Mouse (Mus musculus) forebrain, embryonic 15.5 days (tissue): ENCODE measurements at regions not wholly inside any gene's neighbourhood (a gene's known extent, or its start where the extent isn't known, plus 50 kb on each side); places are given as distances from the start of the nearest gene placed in this dataset.

Experiments used
- ATAC-seq: fragments of 200-750 bp; cut with Nextera tagmentation; replicated peaks from 2 replicates; pipeline ENCODE4 v1.8.0; 2017; ENCODE audit warnings: mild to moderate bottlenecking, moderate TSS enrichment, moderate library complexity
- H3K27ac ChIP-seq: fragments of 300-500 bp; sonication (generic); replicated peaks from 2 replicates; pipeline ENCODE4 v1.5.1; 2015; ENCODE audit warnings: mild to moderate bottlenecking, inconsistent platforms
- H3K27me3 ChIP-seq: fragments of 300-500 bp; sonication (generic); 2 replicates; pipeline ENCODE4 v1.6.1; 2015; ENCODE audit warnings: inconsistent platforms
- H3K36me3 ChIP-seq: fragments of 300-500 bp; sonication (generic); 2 replicates; pipeline ENCODE4 v1.6.1; 2015; ENCODE audit warnings: mild to moderate bottlenecking, inconsistent platforms
- H3K4me1 ChIP-seq: fragments of 300-500 bp; sonication (generic); 2 replicates; pipeline ENCODE4 v1.6.1; 2015; ENCODE audit warnings: inconsistent platforms
- H3K4me2 ChIP-seq: fragments of 300-500 bp; sonication (generic); replicated peaks from 2 replicates; pipeline ENCODE4 v1.6.1; 2015; ENCODE audit warnings: mild to moderate bottlenecking, inconsistent platforms
- H3K4me3 ChIP-seq: fragments of 300-500 bp; sonication (generic); 2 replicates; pipeline ENCODE4 v1.5.1; 2015; ENCODE audit warnings: mild to moderate bottlenecking, inconsistent platforms
- H3K9ac ChIP-seq: fragments of 300-500 bp; sonication (generic); replicated peaks from 2 replicates; pipeline ENCODE4 v1.6.1; 2015; ENCODE audit warnings: mild to moderate bottlenecking, inconsistent platforms
- H3K9me3 ChIP-seq: fragments of 300-500 bp; sonication (generic); 2 replicates; pipeline ENCODE4 v1.6.1; 2016; ENCODE audit warnings: inconsistent platforms
- WGBS: fragments of 180-500 bp; shearing (Covaris S2); methylation state at CpG from one replicate; pipeline ENCODE4 v1.1.7; 2015; ENCODE audit warnings: mixed read lengths; 5-methylcytosine and 5-hydroxymethylcytosine counted together

- H3K27me3 ChIP-seq, result no peaks in the 10 kb centered on the region
- 74% methylated on average over 4 of the region's 4 CpGs for WGBS
- H3K9me3 ChIP-seq, result no peaks in the 10 kb centered on the region
- H3K9ac ChIP-seq, result no peak overlapping the region
- H3K27ac ChIP-seq, result no peak overlapping the region
- H3K4me3 ChIP-seq, result no peak overlapping the region
- no peaks in the 10 kb centered on the region for H3K36me3 ChIP-seq
- no peak overlapping the region for H3K4me2 ChIP-seq
- no peaks in the 10 kb centered on the region for H3K4me1 ChIP-seq
- ATAC-seq, result no peak
Observed at GRCm38 (mm10) chr16:84581166-84581565, 66.2 kb downstream of the A730009L09Rik start.

- Histone ChIP-seq H3K9me3 (no peaks in the 10 kb centered on the region), H3K9ac (no peak overlapping the region), H3K4me3 (no peak overlapping the region), H3K4me2 (no peak overlapping the region), H3K27me3 (no peaks in the 10 kb centered on the region), H3K4me1 (no peaks in the 10 kb centered on the region), H3K36me3 (no peaks in the 10 kb centered on the region), H3K27ac (no peak overlapping the region)
- no peak for ATAC-seq
- WGBS, result 82% methylated on average over 7 of the region's 7 CpGs
Observed at GRCm38 (mm10) chr16:84583323-84583722, 68.4 kb downstream of the A730009L09Rik start.

GRCm38 (mm10) chr16:84583773-84584229 is 68.9 kb downstream of the A730009L09Rik start:
- H3K36me3 ChIP-seq, result no peaks in the 10 kb centered on the region
- H3K4me1 ChIP-seq, result no peaks in the 10 kb centered on the region
- no peaks in the 10 kb centered on the region for H3K27me3 ChIP-seq
- H3K9ac ChIP-seq, result no peak overlapping the region
- no peaks in the 10 kb centered on the region for H3K9me3 ChIP-seq
- no peak overlapping the region for H3K4me3 ChIP-seq
- no peak overlapping the region for H3K27ac ChIP-seq
- WGBS, result 92% methylated on average over 19 of the region's 19 CpGs
- no peak for ATAC-seq
- no peak overlapping the region for H3K4me2 ChIP-seq

DNA sequence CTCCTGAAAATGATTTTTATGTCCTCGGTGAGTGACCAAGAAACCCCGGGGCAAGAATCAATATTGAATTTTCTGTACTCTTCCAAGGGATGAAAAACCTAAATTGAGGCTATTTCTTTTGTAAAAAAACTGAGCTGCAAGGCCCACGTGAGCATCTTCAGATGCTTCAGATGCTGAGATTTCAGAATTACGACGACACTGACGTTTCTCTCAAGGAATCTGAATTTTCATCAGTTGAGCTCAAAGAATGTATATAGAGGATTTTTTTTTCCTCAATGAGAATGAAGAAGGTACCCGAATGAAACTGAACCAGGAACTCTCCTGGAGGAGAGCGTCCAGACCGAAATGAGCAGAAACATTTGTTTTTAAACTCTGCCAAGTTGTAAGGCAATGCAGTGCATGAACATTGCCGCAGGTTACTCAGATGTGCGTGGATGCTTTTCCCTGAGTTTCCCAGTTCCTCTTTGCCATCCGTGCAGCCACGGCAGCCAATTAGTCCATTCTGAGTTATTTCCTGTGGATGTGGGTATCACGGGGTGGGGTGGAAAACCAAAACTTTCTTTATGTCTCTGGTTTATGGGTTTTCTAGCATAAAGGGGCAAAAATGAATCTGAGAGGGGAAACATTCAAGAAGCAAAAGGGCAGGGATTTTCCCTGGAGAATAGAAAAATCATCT is 69.9 kb downstream of the A730009L09Rik start:
- Histone ChIP-seq H3K4me2 (no peak overlapping the region), H3K27ac (no peak overlapping the region), H3K4me1 (no peaks in the 10 kb centered on the region), H3K9ac (no peak overlapping the region), H3K9me3 (no peaks in the 10 kb centered on the region), H3K4me3 (no peak overlapping the region), H3K36me3 (no peaks in the 10 kb centered on the region), H3K27me3 (no peaks in the 10 kb centered on the region)
- 91% methylated on average over 14 of the region's 14 CpGs for WGBS
- no peak for ATAC-seq

DNA sequence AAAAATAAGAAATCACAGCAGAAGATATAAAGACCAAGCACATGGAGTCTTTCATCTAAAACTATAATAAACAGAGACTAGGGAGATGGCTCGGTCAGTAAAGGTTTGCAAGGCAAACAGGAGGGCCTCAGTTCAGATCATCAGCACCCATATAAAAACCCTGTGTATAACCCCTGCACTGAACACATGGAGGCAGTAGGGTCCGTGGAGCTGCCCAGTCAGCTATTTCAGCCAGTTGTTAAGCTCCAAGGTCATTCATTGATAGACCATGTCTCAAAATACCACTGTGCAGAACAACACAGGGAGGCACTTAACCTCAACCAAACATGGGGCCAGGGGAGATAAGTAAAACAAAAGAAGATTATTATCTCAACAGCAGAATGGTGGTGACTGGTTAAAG is 78.1 kb downstream of the A730009L09Rik start:
- 68% methylated on average over 2 of the region's 2 CpGs for WGBS
- Histone ChIP-seq H3K4me2 (no peak overlapping the region), H3K36me3 (no peaks in the 10 kb centered on the region), H3K9me3 (no peaks in the 10 kb centered on the region), H3K4me3 (no peak overlapping the region), H3K27me3 (no peaks in the 10 kb centered on the region), H3K9ac (no peak overlapping the region), H3K27ac (no peak overlapping the region), H3K4me1 (no peaks in the 10 kb centered on the region)
- no peak for ATAC-seq

DNA sequence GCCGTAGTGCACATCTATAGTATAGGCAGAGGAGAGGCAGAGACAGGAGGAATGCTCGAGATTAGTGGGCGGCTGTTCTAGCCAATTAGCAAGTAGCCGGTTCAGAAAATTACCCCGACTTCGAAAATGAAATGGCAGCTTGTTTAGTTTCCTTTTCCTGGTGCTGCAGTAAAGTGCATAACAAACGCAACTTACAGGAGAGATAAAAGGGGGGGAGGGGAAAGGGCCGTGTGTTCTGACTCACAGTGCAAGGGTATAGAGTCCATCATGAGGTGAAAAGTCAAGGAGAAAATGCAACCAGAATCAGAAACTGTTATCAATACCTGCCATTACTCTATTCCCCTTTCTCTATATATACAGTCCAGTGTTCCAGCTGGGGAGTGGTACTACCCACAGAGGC is 88.0 kb downstream of the A730009L09Rik start:
- Histone ChIP-seq H3K9me3 (no peaks in the 10 kb centered on the region), H3K36me3 (no peaks in the 10 kb centered on the region), H3K27me3 (no peaks in the 10 kb centered on the region), H3K4me3 (no peak overlapping the region), H3K4me2 (no peak overlapping the region), H3K27ac (no peak overlapping the region), H3K9ac (no peak overlapping the region), H3K4me1 (no peaks in the 10 kb centered on the region)
- ATAC-seq, result no peak
- WGBS, result 93% methylated on average over 8 of the region's 8 CpGs

GRCm38 (mm10) chr16:84603465-84604205 is 88.7 kb downstream of the A730009L09Rik start:
- no peak overlapping the region for H3K9ac ChIP-seq
- no peaks in the 10 kb centered on the region for H3K36me3 ChIP-seq
- no peak overlapping the region for H3K27ac ChIP-seq
- no peaks in the 10 kb centered on the region for H3K27me3 ChIP-seq
- H3K4me1 ChIP-seq, result no peaks in the 10 kb centered on the region
- ATAC-seq, result no peak
- no peak overlapping the region for H3K4me2 ChIP-seq
- H3K4me3 ChIP-seq, result no peak overlapping the region
- 94% methylated on average over 1 of the region's 1 CpGs for WGBS
- H3K9me3 ChIP-seq, result no peaks in the 10 kb centered on the region

DNA sequence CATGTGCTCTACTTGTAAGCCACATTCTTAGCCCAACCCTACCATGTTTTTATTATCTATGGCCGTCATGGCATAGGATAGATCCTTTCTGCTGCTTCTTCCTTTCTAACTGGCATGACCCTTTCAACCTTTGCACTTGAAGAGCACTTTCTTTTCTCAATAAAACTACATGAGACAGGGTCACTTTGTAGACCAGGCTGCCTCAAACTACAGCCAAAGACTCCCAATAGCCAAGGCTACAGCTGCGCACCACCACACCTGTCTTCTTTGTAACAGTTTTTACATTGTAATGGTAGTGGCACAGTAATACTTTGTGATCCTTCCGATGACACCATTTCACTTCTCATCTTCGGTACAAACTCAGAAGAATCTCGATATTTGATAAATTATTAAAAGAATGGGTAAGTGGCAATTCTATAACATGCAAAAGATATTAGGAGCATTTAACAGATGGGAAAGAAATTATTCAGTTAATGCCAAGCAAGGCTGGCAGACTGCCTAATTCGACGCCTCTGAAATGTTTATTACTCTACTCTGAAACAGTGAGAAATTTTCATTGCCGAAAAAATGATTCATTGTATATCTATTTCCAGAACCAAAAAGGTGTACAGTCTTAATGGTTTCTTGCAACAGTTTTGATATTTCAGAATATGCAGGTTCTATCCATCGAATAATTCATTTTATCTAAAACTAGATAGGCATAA is 89.5 kb downstream of the A730009L09Rik start:
- Histone ChIP-seq H3K9ac (no peak overlapping the region), H3K4me1 (no peaks in the 10 kb centered on the region), H3K4me3 (no peak overlapping the region), H3K4me2 (no peak overlapping the region), H3K36me3 (no peaks in the 10 kb centered on the region), H3K9me3 (no peaks in the 10 kb centered on the region), H3K27me3 (no peaks in the 10 kb centered on the region), H3K27ac (no peak overlapping the region)
- WGBS, result 83% methylated on average over 9 of the region's 9 CpGs
- no peak for ATAC-seq

- Histone ChIP-seq H3K9me3 (no peaks in the 10 kb centered on the region), H3K27ac (no peak overlapping the region), H3K4me2 (no peak overlapping the region), H3K4me1 (no peaks in the 10 kb centered on the region), H3K36me3 (no peaks in the 10 kb centered on the region), H3K27me3 (no peaks in the 10 kb centered on the region), H3K9ac (no peak overlapping the region), H3K4me3 (no peak overlapping the region)
- no peak for ATAC-seq
- 89% methylated on average over 5 of the region's 5 CpGs for WGBS
Observed at GRCm38 (mm10) chr16:84606010-84606803, 91.3 kb downstream of the A730009L09Rik start.

GRCm38 (mm10) chr16:84606804-84607095 is 91.8 kb downstream of the A730009L09Rik start:
- H3K36me3 ChIP-seq, result no peaks in the 10 kb centered on the region
- no peak overlapping the region for H3K9ac ChIP-seq
- H3K27ac ChIP-seq, result no peak overlapping the region
- no peak for ATAC-seq
- no peaks in the 10 kb centered on the region for H3K4me1 ChIP-seq
- no peaks in the 10 kb centered on the region for H3K27me3 ChIP-seq
- H3K9me3 ChIP-seq, result no peaks in the 10 kb centered on the region
- H3K4me2 ChIP-seq, result no peak overlapping the region
- no peak overlapping the region for H3K4me3 ChIP-seq
- WGBS, result 70% methylated on average over 2 of the region's 2 CpGs

- H3K36me3 ChIP-seq, result no peaks in the 10 kb centered on the region
- H3K4me1 ChIP-seq, result no peaks in the 10 kb centered on the region
- H3K4me3 ChIP-seq, result no peak overlapping the region
- no peaks in the 10 kb centered on the region for H3K27me3 ChIP-seq
- WGBS, result 92% methylated on average over 6 of the region's 6 CpGs
- no peaks in the 10 kb centered on the region for H3K9me3 ChIP-seq
- H3K27ac ChIP-seq, result no peak overlapping the region
- no peak overlapping the region for H3K9ac ChIP-seq
- no peak for ATAC-seq
- H3K4me2 ChIP-seq, result no peak overlapping the region
Observed at GRCm38 (mm10) chr16:84607503-84607902, 92.6 kb downstream of the A730009L09Rik start.

DNA sequence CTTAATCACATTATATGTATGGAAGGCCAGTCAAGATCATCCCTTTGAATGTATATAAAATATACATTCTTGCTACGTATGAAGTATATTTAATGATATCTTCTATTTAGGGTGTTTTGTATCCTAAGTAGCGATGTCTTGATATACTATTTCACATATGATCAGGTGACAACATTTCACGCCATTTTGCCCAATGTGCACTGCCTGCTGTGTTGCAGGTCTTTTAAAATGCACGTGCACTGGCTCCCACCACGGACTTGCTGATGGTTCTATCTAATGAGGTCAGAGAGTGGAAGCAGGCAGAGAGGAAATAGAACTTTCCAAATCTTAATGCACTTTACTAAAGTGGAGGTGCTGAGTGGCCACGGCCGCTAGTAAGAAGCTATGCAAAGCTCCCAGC is 100.8 kb downstream of the A730009L09Rik start:
- ATAC-seq, result no peak
- H3K27ac ChIP-seq, result no peak overlapping the region
- H3K4me2 ChIP-seq, result no peak overlapping the region
- no peaks in the 10 kb centered on the region for H3K36me3 ChIP-seq
- no peaks in the 10 kb centered on the region for H3K9me3 ChIP-seq
- H3K9ac ChIP-seq, result no peak overlapping the region
- H3K4me1 ChIP-seq, result no peaks in the 10 kb centered on the region
- H3K27me3 ChIP-seq, result no peaks in the 10 kb centered on the region
- WGBS, result 87% methylated on average over 7 of the region's 7 CpGs
- no peak overlapping the region for H3K4me3 ChIP-seq
